Mouse (Mus musculus): Measurements from ENCODE around the gene Selenov. TPM values are rescaled to one million over a fixed set of nuclear protein-coding genes. Genes with fewer than 3 reads are reported as not detected.

The Selenov gene
- under 1 TPM; 0.87 TPM for total RNA-seq (2021)
- long read RNA-seq, experiment 1: 0 reads
- long read RNA-seq, experiment 2, partial matches to known transcripts: 1 of 1 reads
- long read RNA-seq, experiment 2, other reads (novel, unspliced or antisense): 0 of 1 reads

GRCm38 (mm10) chr7:28290638-28291590, at the start of gene Selenov:
Selenov (minus strand) TSS chr7:28291186.
- DNase-seq (ENCODE audit: low spot score in 2 of 2): no peak

DNA sequence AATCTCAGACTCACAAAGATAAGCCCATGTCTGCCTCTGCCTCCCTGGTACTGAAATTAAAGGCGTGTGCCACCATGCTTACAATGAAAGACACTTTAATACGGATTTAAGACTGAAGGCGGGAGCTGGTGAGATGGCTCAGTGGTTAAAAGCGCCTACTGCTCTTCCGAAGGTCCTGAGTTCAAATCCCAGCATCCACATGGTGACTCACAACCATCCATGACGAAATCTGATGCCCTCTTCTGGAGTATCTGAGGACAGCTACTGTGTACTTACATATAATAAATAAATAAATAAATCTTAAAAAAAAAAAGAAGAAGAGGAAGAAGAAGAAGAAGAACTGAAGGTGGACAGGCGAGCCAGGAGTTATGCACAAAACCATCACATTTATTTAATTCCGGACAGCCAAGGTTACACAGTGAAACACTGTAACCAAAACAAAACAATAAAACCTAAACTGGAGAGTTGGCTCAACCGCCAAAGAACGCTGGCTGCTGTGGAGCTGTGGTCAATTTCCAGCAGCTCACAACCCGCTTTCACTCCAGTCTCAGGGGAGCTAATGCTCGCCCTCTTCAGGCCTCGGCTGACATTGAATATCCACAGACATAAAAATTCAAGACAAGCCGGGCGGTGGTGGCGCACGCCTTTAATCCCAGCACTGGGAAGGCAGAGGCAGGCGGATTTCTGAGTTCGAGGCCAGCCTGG, 48.4 kb upstream of the Selenov start:
- peak in 1 of 2 experiments; percentile 40 for DNase-seq (ENCODE audit: low spot score in 2 of 2)

DNA sequence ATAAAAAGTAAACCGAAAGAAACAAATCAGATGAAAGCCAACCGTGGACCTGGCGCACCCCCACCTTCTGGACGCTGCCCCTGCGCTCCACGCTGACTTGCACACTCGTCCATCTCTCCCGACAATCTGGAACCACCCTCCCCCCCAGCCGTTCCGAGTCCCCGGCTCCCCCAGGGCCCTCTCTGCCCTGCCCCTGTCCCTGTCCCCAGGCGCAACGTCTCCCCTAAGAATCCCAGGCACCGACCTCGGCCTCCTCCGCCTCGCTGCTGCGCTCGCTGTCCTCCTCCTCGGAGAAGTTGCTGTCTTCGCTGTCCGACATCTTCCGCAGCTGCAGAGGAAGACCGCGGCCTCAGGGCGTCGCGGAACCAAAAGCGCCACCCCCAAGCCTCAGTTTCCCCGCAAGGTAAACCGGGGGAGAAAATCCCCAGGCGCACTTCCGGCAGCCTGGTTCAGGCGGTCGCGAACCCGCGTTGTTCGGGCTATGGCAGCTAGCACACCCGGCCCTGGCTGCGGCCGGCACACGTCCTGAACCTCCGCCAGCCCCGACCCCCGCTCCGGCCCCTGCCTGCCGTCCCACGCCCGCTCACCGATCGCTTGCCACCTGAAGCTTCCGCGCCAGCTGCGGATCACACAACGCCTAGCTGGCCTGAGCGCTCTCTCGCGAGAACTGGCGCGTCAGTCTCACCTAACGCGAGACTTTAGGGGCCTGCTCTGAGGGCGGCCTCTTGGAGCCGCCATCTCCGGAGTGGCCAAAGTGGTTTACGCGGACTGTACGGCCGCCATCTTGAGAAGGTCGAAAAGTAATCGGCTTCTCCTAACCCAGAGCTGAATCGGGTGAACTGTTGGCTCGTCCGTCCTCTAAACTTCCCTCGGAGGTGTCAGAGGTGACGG, 47.4 kb upstream of the Selenov start, which contains the start of gene Supt5:
Supt5 (minus strand) TSS at position 639 of the 891 bp plus-strand sequence.
- peak; percentile 75 to 92 for DNase-seq (ENCODE audit: low spot score in 2 of 2)

GRCm38 (mm10) chr7:28335471-28335870, 44.5 kb upstream of the Selenov start:
- DNase-seq (ENCODE audit: low spot score in 2 of 2): no peak

DNA sequence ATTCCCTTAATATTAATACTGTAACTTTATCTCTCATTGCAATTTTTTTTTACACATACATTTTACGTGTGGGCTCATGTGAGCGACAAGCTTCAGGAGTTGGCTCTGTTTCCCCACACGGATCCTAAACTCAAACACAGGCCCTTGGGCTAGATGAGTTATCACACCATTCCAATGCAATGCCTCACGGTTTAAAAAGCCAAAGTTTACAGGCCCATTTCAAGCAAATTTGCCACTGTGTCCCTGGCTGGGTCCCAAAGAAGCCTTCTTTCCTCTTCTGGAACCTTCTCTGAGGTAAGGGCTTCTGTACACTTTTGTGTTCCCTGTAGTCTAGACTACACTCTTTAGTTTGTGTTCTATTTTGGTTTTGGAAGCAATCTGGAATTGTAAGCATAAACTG, 43.5 kb upstream of the Selenov start:
- DNase-seq (ENCODE audit: low spot score in 2 of 2): no peak

DNA sequence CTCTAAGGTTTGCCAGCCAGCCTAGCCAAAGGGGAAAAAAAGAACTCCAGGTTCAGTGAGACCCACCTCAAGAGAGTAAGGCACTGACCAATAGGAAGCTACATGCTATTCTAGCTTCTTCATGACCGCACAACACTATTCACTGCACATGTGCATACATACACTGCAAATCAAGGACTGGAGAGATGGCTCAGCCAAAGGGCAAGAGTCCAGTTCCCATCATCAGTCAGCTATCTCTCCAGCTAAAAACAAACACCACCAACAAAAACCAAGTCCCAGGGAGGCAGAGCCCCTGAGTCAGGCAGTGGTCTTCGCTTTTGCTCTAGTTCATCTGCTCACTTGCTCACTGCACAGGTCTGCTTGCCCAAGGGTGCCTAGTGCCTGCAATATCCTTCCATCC, 37.3 kb upstream of the Selenov start:
- no peak for DNase-seq (ENCODE audit: low spot score in 2 of 2)

DNA sequence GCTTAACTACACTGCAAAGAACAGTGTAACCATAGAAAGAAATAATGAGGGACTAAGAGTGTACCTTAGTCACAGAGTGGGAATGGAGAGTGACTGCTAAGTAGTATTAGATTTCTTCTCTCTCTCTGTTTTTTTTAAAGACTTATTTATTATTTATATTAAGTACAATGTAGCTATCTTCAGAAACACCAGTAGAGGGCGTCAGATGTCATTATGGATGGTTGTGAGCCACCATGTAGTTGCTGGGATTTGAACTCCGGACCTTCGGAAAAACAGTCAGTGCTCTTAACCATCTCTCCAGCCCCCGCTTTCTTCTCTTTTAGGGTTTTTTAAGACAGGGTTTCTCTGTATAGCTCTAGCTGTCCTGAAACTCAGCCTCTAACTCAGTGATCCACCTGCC, 35.5 kb upstream of the Selenov start:
- no peak for DNase-seq (ENCODE audit: low spot score in 2 of 2)

- DNase-seq (ENCODE audit: low spot score in 2 of 2): no peak
These were observed 34.3 kb upstream of the Selenov start for GRCm38 (mm10) chr7:28325293-28325692.

DNA sequence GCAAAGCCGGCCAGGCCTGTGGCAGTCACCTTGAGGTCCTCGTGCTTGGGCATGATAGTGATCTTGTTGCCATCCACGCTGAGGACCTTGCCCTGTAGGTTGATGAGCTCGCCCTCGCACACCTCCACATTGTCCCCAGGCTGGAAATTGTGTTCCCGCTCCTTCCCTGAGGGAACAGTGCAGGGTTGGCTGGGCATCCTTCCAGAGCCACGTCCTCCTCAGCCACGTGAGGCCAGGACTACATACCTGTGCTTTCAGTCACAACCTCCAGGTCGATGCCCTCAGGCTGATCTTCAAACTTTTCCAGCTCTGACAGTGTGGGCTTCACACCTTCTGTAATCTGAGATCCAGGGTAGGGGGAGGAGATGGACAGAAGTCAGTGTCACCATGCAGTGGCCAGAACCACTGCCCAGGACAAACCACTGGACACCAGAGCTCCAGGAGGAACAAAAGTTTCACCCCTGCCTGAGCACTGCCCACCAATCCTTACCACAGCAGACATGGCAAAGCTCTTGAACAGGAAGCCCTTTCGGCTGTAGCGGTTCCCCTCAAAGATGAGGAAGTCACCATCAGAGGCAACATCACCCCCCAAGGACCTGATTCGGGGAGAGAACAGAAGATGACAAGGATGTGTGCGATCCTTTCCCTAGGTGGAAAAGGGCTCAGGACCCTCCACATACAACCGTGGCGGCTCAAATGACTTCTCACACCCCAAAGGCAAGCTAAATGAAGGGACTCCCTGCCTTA, 31.2 kb upstream of the Selenov start:
- no peak for DNase-seq (ENCODE audit: low spot score in 2 of 2)

DNA sequence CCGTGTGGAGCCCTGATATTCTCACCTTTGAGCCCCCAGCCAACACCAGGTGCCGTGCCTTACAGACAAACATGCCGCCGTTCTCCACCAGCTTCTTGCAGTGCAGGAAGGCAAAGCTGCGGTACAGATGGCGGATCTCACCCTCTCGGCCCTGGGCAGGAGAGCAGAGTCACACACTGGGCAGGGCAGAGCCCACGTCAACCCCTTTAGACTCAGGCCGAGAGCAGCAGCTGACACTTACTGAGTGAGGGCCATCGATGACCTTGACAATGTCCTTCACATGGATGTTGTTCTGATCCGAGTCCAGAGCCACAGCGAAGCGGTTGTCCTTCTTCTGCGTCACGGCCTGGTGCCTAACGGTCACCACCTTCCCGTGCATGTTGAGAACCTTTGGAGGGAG, 27.7 kb upstream of the Selenov start:
- DNase-seq (ENCODE audit: low spot score in 2 of 2): no peak

DNA sequence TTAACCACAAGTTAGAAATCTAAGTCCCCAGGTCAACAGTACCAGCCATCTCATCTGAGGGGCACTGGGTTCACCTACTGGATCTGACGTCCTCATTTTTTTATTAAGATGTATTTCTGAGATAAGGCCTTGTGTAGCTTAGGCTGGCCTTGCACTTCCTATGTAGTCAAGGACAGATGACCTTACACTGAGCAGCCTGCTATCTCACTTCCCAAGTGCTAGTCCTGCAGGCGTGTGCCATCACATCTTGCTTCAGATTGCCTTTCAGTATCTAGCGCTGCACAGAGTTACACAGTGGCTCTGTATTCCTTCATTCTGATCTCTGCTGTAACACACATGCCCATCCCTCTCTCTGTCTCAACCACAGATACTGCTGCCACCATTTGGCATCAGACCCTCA, 27.1 kb upstream of the Selenov start:
- no peak for DNase-seq (ENCODE audit: low spot score in 2 of 2)

GRCm38 (mm10) chr7:28311926-28312543, 21.0 kb upstream of the Selenov start, which contains the start of gene Timm50:
Timm50 (minus strand) TSS chr7:28312072.
- peak; percentile 93 to 96 for DNase-seq (ENCODE audit: low spot score in 2 of 2)

GRCm38 (mm10) chr7:28311151-28311925, 20.4 kb upstream of the Selenov start:
- DNase-seq (ENCODE audit: low spot score in 2 of 2): peak in 1 of 2 experiments; percentile 22

GRCm38 (mm10) chr7:28309737-28310136, 18.8 kb upstream of the Selenov start:
- no peak for DNase-seq (ENCODE audit: low spot score in 2 of 2)

DNA sequence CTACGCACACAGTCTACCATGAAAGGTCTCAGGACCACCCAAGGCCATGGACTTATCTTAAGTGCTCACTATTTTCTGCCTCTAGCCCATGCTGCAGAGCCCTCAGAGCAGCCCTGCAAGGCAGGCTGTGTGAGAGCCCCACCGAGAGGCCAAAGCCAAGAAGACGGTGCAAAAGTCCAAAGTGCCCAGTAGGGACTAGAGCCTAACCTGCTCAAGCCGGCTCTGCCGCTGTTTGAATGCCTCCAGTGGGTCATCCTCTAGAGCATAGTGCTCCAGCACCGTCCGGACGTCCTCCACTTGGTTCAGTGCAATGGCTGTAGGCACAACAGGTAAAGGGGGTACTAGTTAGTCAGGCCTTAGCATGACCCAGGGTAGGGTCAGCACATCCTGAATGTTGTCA, 15.2 kb upstream of the Selenov start:
- DNase-seq (ENCODE audit: low spot score in 2 of 2): no peak

GRCm38 (mm10) chr7:28305641-28306040, 14.7 kb upstream of the Selenov start:
- DNase-seq (ENCODE audit: low spot score in 2 of 2): no peak

DNA sequence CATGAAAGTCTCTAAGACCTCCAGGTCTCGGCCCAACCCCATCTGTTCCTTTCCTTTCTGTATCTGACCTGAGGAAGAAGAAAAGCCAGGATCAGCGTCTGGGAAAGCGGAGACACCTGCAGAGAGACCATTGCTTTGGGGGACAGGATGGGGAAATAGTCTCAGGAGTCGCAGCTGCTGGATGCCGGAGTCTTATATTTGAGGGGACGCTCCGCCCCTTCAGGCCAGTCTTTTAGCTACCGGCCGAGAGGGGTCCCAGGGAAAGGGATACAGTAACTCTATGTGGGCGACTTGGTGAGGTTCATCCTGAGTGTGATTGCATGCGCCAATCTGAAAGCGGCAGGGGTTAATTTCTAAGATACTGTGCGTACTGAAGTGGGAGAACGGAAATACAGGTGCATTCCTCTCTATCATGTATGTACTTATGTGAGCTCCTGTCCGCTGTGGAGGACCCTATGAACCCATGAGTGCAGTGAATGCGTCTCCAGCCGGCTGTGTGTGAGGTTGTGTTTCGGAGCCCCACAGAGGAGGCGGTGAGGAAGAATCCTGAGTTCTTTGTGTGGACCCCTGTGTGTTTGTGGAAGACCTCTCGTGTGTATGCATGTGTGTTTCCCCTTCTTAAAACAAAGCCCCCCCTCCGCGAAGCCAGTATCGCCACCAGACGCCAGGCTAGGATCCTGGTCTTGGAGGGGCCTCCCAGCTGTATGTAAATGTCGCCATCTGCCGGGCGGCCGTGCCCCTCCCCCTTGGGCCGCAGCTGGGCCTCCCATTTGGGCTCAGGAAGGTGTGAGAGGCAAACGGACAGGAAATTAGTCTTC, 10.8 kb upstream of the Selenov start, which contains the start of gene Dll3:
Dll3 (minus strand) TSS at position 623 of the 818 bp plus-strand sequence.
- DNase-seq (ENCODE audit: low spot score in 2 of 2): peak in 1 of 2 experiments; percentile 37

Measured in adrenal gland, postnatal 4 days (tissue).